Mouse (Mus musculus) brain, embryonic 18.5 days (tissue): ENCODE data around the gene Vps45.
A peak's percentile ranks its signal among the peaks of the same experiment; 100 is the strongest.

Experiments
- DNase-seq: peaks from one replicate; pipeline ENCODE4 v3.0.0-alpha.2; 2012; ENCODE audit warnings: low read depth, low spot score

Gene Vps45

DNA sequence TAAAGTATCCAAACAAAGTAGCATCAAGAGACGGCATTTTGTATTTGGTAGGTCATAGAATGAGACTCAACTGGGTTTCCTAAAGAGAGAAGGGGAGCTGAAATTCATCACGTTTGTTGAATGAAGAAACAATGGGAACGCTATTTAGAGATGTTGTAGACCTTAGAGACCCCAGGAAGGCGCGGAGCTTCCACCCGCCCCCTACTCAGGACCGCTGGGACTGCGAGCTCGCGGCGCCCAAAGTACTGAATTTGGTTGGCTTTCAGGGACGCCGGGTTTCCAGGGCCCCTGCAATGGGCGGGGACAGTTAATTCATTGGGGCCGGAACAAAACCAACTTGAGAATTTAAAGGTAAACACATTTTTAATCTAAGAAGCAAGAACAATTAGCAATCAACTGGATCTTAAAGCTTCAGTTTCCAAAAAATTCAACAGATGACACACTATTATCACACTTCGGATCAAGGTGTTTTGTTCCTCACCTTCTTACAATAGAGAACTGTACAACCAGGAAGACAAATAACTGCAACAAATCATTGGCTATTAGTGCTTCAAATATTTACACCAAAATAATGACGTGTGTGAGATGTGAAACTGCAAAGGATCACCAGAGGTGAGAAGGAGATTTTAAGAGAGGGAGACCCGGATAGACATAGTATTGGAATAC lies at the start of gene Vps45:
Gene Vps45, minus strand, starts transcription at position 236 of the 666 bp plus-strand sequence.
- DNase-seq = peak; percentile 20

- DNase-seq = no peak
These were observed 47.9 kb upstream of the Vps45 start for GRCm38 (mm10) chr3:96106151-96106550.

- DNase-seq = no peak
These were observed 47.0 kb upstream of the Vps45 start for GRCm38 (mm10) chr3:96105232-96105747.

DNA sequence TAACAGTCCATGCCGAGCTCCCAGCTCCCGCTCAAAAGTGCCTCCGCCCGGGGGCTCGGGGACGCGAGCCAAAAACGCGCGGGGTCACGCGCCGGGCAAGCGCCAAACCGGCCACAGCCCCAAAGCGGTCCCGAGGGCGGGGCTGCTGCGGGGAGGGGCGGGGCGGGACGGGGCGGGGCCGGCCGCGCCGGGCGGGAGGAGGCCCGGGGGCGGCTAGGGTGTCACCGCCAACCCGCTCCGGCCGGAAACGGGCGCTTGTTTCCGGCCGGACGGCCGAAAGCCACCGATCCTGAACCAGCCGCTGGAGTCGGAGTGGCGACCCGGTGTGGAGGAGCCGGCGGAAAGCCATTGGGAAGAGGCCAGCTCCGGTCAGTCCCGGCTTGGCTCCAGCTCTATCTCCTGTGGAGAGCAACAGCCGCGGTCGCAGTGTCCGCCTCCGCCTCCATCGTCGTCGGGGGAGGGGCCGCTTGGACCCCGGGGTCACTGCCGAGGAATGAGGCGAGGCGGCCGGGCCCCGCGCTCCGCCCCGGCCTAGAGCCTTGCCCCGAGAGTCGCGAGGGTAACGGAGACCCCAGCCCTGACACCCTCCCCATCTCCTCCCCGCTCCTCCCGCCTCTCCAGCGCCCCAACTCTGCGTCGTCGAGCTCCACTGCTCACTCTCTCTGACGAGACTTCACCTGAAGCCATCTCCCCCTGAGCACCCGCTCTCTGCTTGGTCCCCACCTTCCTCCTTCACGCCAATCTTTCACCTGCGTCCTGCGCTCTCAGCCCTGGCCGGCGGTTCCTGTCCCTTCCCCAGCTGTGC lies 46.2 kb upstream of the Vps45 start, which contains the start of gene Otud7b:
Gene Otud7b, plus strand, starts transcription at position 267 of the 805 bp plus-strand sequence.
- DNase-seq = peak; percentile 42

DNA sequence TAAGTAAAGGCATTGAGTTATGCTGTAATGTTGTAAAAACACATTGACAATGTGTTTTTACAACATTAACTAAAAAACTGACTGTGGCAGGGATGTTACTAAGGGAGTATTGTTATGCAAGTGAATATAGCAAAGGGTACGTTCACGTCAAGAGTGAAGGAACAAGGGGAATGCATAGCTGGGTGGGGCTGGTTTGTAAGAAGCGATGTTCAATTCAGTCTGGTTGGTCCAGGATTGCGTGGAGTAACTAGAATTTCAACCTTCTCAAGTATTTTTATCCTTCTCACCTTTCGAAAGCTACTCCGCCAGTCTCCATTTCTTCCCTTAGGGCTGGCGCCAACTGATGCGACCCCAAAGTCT lies 45.6 kb upstream of the Vps45 start:
- no peak for DNase-seq

GRCm38 (mm10) chr3:96102100-96102872 lies 44.0 kb upstream of the Vps45 start:
- no peak for DNase-seq

DNA sequence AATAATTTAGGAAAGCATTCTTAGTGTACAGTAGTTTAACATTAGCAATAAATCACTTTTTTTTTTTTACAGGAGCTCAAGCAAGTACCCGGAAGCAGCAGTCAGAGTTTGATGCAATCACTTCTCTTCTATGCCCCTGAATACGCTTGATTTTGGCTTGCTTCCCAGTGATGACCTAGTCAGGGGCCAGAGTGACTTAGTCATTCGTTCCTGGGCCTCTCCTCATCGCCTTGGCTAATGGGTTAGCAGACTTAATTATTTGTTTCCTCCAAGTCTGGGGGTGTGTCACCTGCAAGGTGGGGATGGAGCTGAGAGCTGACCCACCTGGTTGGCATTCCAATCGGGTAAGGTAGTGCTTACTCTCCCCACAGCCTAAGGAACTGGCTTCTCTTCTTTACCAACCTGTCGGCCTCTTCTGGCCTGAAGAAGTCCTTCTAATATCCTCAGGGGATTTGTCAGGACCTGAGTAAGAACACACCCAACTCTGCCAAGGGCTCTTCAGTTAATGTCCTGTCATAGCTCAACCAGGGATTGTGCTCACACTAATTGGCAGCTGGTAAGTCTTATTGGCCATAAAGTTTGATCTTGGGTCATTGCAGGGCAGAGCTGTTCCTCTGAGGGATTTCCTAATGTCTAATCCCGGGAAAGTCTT lies 40.5 kb upstream of the Vps45 start:
- DNase-seq = no peak

DNA sequence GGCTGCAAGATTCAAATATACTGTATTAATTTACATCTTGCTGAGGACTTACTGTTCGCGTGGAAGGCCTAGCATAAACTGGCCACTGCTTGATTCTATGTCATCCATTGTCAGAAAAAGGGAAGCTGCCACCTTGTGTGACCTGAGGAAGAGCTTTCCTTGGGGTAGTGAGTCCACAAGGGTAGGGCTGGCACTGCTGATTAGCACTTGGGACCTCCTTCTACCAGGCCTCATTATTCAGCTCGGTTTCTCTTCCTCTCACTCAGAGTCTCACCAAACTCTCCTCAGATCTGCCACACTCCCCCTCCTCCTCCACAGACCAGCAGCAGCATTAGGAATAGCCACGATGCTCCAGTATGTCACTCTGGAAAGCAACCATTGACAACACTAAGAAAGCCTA lies 39.9 kb upstream of the Vps45 start:
- DNase-seq = no peak

- no peak for DNase-seq
These were observed 35.9 kb upstream of the Vps45 start for GRCm38 (mm10) chr3:96094203-96094602.

DNA sequence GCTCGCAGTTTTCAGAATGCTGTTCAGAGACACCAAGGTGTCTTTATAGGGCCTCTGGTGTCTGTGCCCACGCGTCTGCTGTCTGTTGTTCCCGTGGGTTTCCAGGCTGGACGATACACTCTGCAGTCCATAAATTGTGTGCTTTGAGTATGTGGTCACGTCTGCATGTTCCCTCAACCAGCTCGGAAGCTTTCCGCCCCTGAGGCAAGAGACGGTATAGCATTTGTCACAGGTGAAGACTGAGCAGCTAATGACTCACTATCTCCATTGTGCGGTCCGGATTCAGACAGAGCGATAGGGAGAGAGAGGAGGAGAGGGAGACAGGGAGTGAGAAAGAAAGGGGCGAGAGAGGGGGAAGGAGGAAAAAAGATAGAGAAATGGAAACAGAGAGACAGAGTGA lies 35.2 kb upstream of the Vps45 start:
- no peak for DNase-seq

- DNase-seq = no peak
These were observed 33.7 kb upstream of the Vps45 start for GRCm38 (mm10) chr3:96091966-96092365.

DNA sequence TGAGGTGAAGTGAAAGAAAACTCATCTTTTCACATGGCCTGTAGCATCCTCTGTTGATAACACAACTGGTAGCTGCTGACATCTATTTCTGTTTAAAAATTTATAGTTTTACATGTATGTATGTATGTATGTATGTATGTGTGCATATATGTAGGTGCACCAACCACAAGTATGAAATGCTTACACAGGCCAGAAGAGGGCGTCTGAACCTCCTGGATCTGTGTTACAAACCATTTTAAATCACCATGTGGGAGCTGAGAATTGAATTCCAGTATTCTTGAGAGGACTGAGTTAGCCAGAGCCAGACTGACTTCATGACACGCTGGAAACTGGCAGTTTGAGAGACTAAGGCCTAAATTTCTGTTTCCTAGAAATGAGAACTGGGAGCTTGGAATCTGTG lies 32.9 kb upstream of the Vps45 start:
- DNase-seq = no peak

- DNase-seq = no peak
These were observed 31.7 kb upstream of the Vps45 start for GRCm38 (mm10) chr3:96089882-96090489.

GRCm38 (mm10) chr3:96087801-96088200 lies 29.5 kb upstream of the Vps45 start:
- DNase-seq = no peak

GRCm38 (mm10) chr3:96087219-96087618 lies 29.0 kb upstream of the Vps45 start:
- DNase-seq = no peak

GRCm38 (mm10) chr3:96084146-96084755 lies 26.0 kb upstream of the Vps45 start:
- DNase-seq = no peak

GRCm38 (mm10) chr3:96082714-96083508 lies 24.6 kb upstream of the Vps45 start:
- no peak for DNase-seq

- no peak for DNase-seq
These were observed 23.8 kb upstream of the Vps45 start for GRCm38 (mm10) chr3:96082100-96082499.

- no peak for DNase-seq
These were observed 23.4 kb upstream of the Vps45 start for GRCm38 (mm10) chr3:96081650-96082049.

- no peak for DNase-seq
These were observed 22.7 kb upstream of the Vps45 start for GRCm38 (mm10) chr3:96081006-96081405.
